In the genomic region with DNA sequence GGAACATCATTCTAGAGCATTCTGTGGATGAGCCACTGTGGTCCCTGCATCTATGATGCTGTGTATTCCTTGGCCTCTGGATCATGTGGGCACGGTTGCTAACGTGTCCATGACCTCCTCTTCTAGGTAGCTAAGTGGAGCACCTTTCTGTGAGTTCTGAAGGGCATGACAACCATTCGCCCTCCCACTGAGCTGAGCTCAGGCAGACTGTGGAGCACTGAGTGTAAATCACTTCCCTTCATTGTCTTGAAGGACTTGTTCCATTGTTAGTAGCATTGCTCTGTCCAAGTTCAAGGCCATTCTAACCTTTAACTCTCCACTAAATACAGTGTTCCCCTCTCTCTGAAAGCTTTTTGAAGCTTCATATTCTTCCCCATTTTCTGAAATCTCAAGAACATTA, we compare ENCODE assay signal across 4 mouse cellular contexts.
DNase-seq lines count a peak whose midpoint lies in the region.

No protein-coding gene starts in this region.

- DNase-seq in ES-CJ7 (ENCODE audit: low read depth, low spot score): peak; percentile 79
- peak; percentile 86 for DNase-seq in R1 (ENCODE audit: low read depth, low spot score)
- DNase-seq in ZHBTc4 (ENCODE audit: low read depth, low spot score): peak; percentile 79
- peak; percentile 74 for DNase-seq in heart, adult 11 months

Comparison
In these comparisons a context has a peak if more than half of its experiments do, and no peak if none do; other contexts are left out.
1. Peak in every context shown above with its lines: DNase-seq.